Mouse (Mus musculus) colon, adult 2 months (tissue): Measurements from ENCODE around the gene Fzd4. TPM values are rescaled to one million over a fixed set of nuclear protein-coding genes. Genes with fewer than 3 reads are reported as not detected.

Experiments used
- polyA plus RNA-seq: library from polyadenylated mRNA; depleted of rRNA; stranded (reverse); fragments of >200 nt; gene quantifications from 2 replicates; pipeline ENCODE4 v1.2.3, GENCODE M21; 2012; rRNA removed

Fzd4 gene
- 4.5 and 4.7 TPM in 2 replicates for polyA plus RNA-seq

GRCm38 (mm10) chr7:89404081-89404733 is at the start of gene Fzd4, which contains the start of gene Tmem135:
TSS of gene Fzd4 (plus strand) at chr7:89404355.
TSS of gene Tmem135 (minus strand) at chr7:89404222.

Other genes with a start within 250 kb of the Fzd4 start
- 42.8 and 53.3 TPM in 2 replicates for gene Tmem135, start 133 bp upstream of the Fzd4 start, polyA plus RNA-seq
- 73.9 and 83.7 TPM in 2 replicates for gene Prss23, start 122.8 kb downstream of the Fzd4 start, polyA plus RNA-seq
- 2.4 and 2.8 TPM in 2 replicates for gene Me3, start 228.0 kb downstream of the Fzd4 start, polyA plus RNA-seq